Mouse (Mus musculus) CD4-positive naive resting alpha-beta T cell, adult 57 days (primary cell): ENCODE results near the gene Ttc39d. TPM values are rescaled to one million over a fixed set of nuclear protein-coding genes. Genes with fewer than 3 reads are reported as not detected.

Experiments used
- total RNA-seq: library from RNA; stranded (reverse); gene quantifications from one replicate; pipeline ENCODE4 v1.2.4, GENCODE M21; 2023

The Ttc39d gene
- not detected for total RNA-seq

DNA sequence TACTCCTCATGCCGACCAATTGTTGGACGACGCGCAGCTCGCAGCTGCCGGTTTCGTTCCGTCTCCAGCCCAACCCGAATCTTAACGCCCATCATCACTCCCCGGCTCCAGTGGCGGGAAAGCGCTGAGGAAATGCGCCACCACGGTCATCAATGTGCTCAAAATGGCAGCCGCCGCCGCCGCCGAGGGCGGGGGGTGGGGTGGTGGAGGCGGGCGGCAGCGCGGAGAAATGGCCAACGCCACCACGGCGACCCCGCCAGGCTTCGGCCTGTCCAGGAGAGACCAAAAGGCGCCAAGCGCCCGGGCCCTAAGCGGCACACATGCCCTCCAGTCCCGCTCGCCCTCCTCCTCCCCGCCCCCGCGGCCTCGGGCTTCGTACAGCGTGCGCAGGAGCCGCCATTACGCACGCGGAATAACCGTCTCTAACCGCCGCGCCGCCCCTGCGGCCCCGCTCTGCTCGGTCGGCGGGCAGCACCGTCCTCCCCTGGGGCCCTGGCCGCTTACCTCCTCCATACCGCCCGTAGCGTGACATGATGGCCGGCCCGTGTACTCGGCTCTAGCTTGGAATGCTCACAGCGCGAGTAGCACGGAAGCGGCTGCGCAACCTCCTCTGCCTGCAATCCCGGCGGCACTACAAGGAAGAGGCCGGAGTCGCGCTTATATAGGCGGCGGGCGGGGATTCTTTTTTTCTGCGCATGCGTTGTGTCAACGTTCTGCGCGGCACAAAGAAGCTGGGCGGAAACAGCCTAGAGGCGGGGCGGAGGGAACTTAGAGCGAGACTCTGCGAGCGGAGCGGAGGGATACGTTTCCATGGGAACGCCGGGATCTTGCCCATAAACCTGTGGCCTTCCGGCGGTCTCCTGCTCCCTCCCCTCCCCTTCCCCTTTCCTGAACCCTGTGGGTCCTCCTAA is at the start of gene Ttc39d, which contains the start of gene Srsf7:
Gene Ttc39d, plus strand, starts transcription at position 790 of the 911 bp plus-strand sequence.
Gene Srsf7, minus strand, starts transcription at position 637 of the 911 bp plus-strand sequence.

DNA sequence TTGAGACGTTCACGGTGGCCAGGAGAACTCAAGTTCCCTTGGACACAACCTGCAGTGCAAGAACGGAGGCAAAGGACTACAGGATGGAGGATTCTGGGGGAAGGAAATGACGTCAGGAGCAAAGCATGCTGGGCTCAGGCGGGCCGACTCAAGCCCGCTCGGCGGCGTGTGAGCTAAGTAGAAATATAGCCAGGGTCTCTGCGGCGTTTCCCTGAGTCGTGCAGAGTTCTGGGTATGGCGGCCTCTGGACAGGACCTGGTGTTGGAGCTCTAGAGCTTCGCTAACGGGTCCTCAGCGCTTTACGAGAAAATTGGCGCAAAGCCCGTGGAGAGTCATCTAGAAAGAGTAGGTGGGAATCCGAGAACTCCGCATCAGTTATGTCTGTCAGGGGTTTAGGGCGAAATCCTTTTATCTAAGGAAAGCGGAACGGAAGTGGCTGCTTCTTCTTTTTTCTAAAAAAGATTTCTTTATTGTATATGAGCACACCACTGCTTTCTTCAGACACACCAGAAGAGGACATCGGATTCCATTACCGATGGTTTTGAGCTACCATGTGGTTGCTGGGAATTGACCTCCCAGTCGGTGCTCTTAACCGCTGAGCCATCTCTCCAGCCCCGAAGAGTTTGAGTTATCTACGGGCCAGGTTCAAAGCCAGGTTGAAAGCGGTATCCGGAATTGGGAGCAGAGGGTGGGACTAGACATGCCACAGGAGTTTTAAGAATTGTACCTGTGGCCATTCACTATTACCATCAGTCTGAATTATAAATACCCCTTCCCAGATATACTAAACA is 17.3 kb downstream of the Ttc39d start, which contains the start of gene Gemin6:
Gene Gemin6, plus strand, starts transcription at position 116 of the 791 bp plus-strand sequence.

Other genes starting within 250 kb of the Ttc39d start
- gene Hnrnpll, start 145.1 kb upstream of the Ttc39d start, total RNA-seq: 27.6 TPM
- 7.6 TPM for gene Galm, start 80.0 kb upstream of the Ttc39d start, total RNA-seq
- gene Srsf7, start 153 bp upstream of the Ttc39d start, total RNA-seq: 398 TPM
- gene Gemin6, start 17.0 kb downstream of the Ttc39d start, total RNA-seq: 6.1 TPM
- gene Morn2, start 82.7 kb downstream of the Ttc39d start, total RNA-seq: not detected
- 32.3 TPM for gene Dhx57, start 83.0 kb downstream of the Ttc39d start, total RNA-seq
- gene Arhgef33, start 99.9 kb downstream of the Ttc39d start, total RNA-seq: 4.1 TPM
- not detected for gene Gm10190, start 166.1 kb downstream of the Ttc39d start, total RNA-seq